Mouse (Mus musculus) olfactory bulb, adult 2 months (tissue): ENCODE measurements around the gene Tcap.

Experiments
- CTCF ChIP-seq: fragments of 200-500 bp; IDR thresholded peaks from 2 replicates; pipeline ENCODE4 v1.5.1; 2012; ENCODE audit warnings: low read depth, mild to moderate bottlenecking, low read length, moderate library complexity; ENCODE audit not compliant: insufficient read depth
- POLR2A ChIP-seq: fragments of 200-500 bp; IDR thresholded peaks from 2 replicates; pipeline ENCODE4 v1.6.1; 2012; ENCODE audit warnings: mild to moderate bottlenecking, low read depth, low read length, moderate library complexity; ENCODE audit not compliant: insufficient read depth

DNA sequence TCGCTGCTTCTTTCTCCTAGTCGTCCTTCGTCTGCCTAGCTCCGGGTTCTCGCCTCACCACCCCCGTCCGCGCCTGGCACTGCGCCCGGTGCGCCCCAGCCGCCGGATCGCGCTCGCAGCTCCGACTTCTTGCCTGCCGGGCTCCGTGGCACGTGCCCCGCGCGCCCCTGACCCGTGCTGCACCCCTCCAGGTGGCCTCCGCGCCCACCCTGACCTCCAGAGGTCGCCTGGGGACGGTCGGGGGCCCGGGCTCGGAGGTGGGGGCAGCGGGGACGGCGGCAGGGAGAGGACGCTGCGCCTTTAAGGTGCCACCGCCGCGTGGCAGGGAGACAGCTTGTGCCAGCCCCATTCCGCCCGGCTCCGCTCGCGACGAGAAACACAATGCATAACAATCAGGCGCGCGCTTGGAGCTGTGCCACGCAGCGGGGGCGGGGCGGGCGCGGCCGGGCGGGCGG lies 45.1 kb upstream of the Tcap start:
- TF ChIP-seq CTCF = no peak
- TF ChIP-seq POLR2A = no peak
